Mouse (Mus musculus): Measurements from ENCODE around the gene Tmem266. TPM values are rescaled to one million over a fixed set of nuclear protein-coding genes. Genes with fewer than 3 reads are reported as not detected.

The Tmem266 gene
- polyA plus RNA-seq, 1 experiment from 2014 or later, result 0.29 TPM

GRCm38 (mm10) chr9:55438433-55438832, 111.7 kb downstream of the Tmem266 start:
- no peak overlapping the region for H3K27ac ChIP-seq
- H3K4me2 ChIP-seq, result no peak overlapping the region
- no peak for ATAC-seq (replicated peaks; ENCODE audit: low FRiP score)
- H3K27me3 ChIP-seq, result no peaks in the 10 kb centered on the region
- no peak overlapping the region for H3K9ac ChIP-seq
- no peak overlapping the region for H3K4me3 ChIP-seq (replicated peaks)
- H3K4me1 ChIP-seq, result no peaks in the 10 kb centered on the region
- no peaks in the 10 kb centered on the region for H3K36me3 ChIP-seq
- H3K9me3 ChIP-seq (replicated peaks), result no peaks in the 10 kb centered on the region
- WGBS, result 32% methylated on average over 3 of the region's 3 CpGs

GRCm38 (mm10) chr9:55439206-55439780, 112.6 kb downstream of the Tmem266 start:
- H3K27ac ChIP-seq, result no peak overlapping the region
- H3K4me1 ChIP-seq, result no peaks in the 10 kb centered on the region
- no peak for ATAC-seq (replicated peaks; ENCODE audit: low FRiP score)
- H3K4me3 ChIP-seq (replicated peaks), result no peak overlapping the region
- no peak overlapping the region for H3K4me2 ChIP-seq
- 75% methylated on average over 5 of the region's 5 CpGs for WGBS
- H3K27me3 ChIP-seq, result 0 out of 2 replicates have a peak, but pooled peaks cover 1% of the 10 kb centered on the region
- H3K9me3 ChIP-seq (replicated peaks), result no peaks in the 10 kb centered on the region
- no peak overlapping the region for H3K9ac ChIP-seq
- H3K36me3 ChIP-seq, result no peaks in the 10 kb centered on the region

GRCm38 (mm10) chr9:55447509-55447908, 120.8 kb downstream of the Tmem266 start:
- Histone ChIP-seq H3K4me2 (no peak overlapping the region), H3K9ac (no peak overlapping the region), H3K4me1 (no peaks in the 10 kb centered on the region), H3K27ac (no peak overlapping the region), H3K36me3 (no peaks in the 10 kb centered on the region), H3K27me3 (0 out of 2 replicates have a peak, but pooled peaks cover 3% of the 10 kb centered on the region), H3K4me3 (replicated peaks) (no peak overlapping the region), H3K9me3 (replicated peaks) (no peaks in the 10 kb centered on the region)
- WGBS, result 92% methylated on average over 4 of the region's 4 CpGs
- no peak for ATAC-seq (replicated peaks; ENCODE audit: low FRiP score)

- 63% methylated on average over 1 of the region's 1 CpGs for WGBS
- no peak overlapping the region for H3K27ac ChIP-seq
- no peaks in the 10 kb centered on the region for H3K4me1 ChIP-seq
- no peak overlapping the region for H3K4me3 ChIP-seq (replicated peaks)
- no peak overlapping the region for H3K4me2 ChIP-seq
- peaks cover 7% of the 10 kb centered on the region; the same call in 1 of the 2 replicates for H3K36me3 ChIP-seq
- no peaks in the 10 kb centered on the region for H3K9me3 ChIP-seq (replicated peaks)
- H3K27me3 ChIP-seq, result 0 out of 2 replicates have a peak, but pooled peaks cover 3% of the 10 kb centered on the region
- no peak overlapping the region for H3K9ac ChIP-seq
- ATAC-seq (replicated peaks; ENCODE audit: low FRiP score), result no peak
Observed at GRCm38 (mm10) chr9:55449108-55449507, 122.4 kb downstream of the Tmem266 start.

- H3K27me3 ChIP-seq, result no peaks in the 10 kb centered on the region
- no peak overlapping the region for H3K4me3 ChIP-seq (replicated peaks)
- no peak overlapping the region for H3K4me2 ChIP-seq
- no peaks in the 10 kb centered on the region for H3K9me3 ChIP-seq (replicated peaks)
- ATAC-seq (replicated peaks; ENCODE audit: low FRiP score), result no peak
- H3K9ac ChIP-seq, result no peak overlapping the region
- H3K27ac ChIP-seq, result no peak overlapping the region
- 70% methylated on average over 6 of the region's 6 CpGs for WGBS
- no peaks in the 10 kb centered on the region for H3K4me1 ChIP-seq
- H3K36me3 ChIP-seq, result peaks cover 9% of the 10 kb centered on the region; the same call in 1 of the 2 replicates
Observed at GRCm38 (mm10) chr9:55450035-55450434, 123.3 kb downstream of the Tmem266 start.

GRCm38 (mm10) chr9:55451426-55451825, 124.7 kb downstream of the Tmem266 start:
- Histone ChIP-seq H3K36me3 (peaks cover 17% of the 10 kb centered on the region; the same call in 1 of the 2 replicates), H3K9me3 (replicated peaks) (no peaks in the 10 kb centered on the region), H3K9ac (no peak overlapping the region), H3K27ac (no peak overlapping the region), H3K4me1 (no peaks in the 10 kb centered on the region), H3K4me2 (no peak overlapping the region), H3K27me3 (no peaks in the 10 kb centered on the region), H3K4me3 (replicated peaks) (no peak overlapping the region)
- WGBS, result 87% methylated on average over 3 of the region's 3 CpGs
- ATAC-seq (replicated peaks; ENCODE audit: low FRiP score), result no peak

GRCm38 (mm10) chr9:55452906-55453305, 126.2 kb downstream of the Tmem266 start:
- Histone ChIP-seq H3K27ac (no peak overlapping the region), H3K4me2 (no peak overlapping the region), H3K9ac (no peak overlapping the region), H3K4me3 (replicated peaks) (no peak overlapping the region), H3K4me1 (no peaks in the 10 kb centered on the region), H3K36me3 (peaks cover 17% of the 10 kb centered on the region; the same call in 1 of the 2 replicates), H3K9me3 (replicated peaks) (no peaks in the 10 kb centered on the region), H3K27me3 (no peaks in the 10 kb centered on the region)
- 97% methylated on average over 1 of the region's 1 CpGs for WGBS
- ATAC-seq (replicated peaks; ENCODE audit: low FRiP score), result no peak

GRCm38 (mm10) chr9:55453366-55453765, 126.7 kb downstream of the Tmem266 start:
- H3K4me1 ChIP-seq, result no peaks in the 10 kb centered on the region
- WGBS, result 92% methylated on average over 5 of the region's 5 CpGs
- no peak for ATAC-seq (replicated peaks; ENCODE audit: low FRiP score)

GRCm38 (mm10) chr9:55468397-55468796, 141.7 kb downstream of the Tmem266 start:
- Histone ChIP-seq H3K4me3 (replicated peaks) (no peak overlapping the region), H3K9me3 (replicated peaks) (no peaks in the 10 kb centered on the region), H3K4me2 (no peak overlapping the region), H3K36me3 (peaks cover 7% of the 10 kb centered on the region; the same call in 1 of the 2 replicates), H3K9ac (no peak overlapping the region), H3K4me1 (no peaks in the 10 kb centered on the region), H3K27ac (no peak overlapping the region), H3K27me3 (no peaks in the 10 kb centered on the region)
- WGBS, result 66% methylated on average over 1 of the region's 1 CpGs
- ATAC-seq (replicated peaks; ENCODE audit: low FRiP score), result no peak

More at GRCm38 (mm10) chr9:55453366-55453765, 126.7 kb downstream of the Tmem266 start:
- Histone ChIP-seq H3K4me3 (replicated peaks) (no peak overlapping the region), H3K27ac (no peak overlapping the region), H3K27me3 (no peaks in the 10 kb centered on the region), H3K36me3 (peaks cover 17% of the 10 kb centered on the region; the same call in 1 of the 2 replicates), H3K9ac (no peak overlapping the region), H3K9me3 (replicated peaks) (no peaks in the 10 kb centered on the region), H3K4me2 (no peak overlapping the region)

GRCm38 (mm10) chr9:55476084-55476483, 149.4 kb downstream of the Tmem266 start:
- Histone ChIP-seq H3K27me3 (no peaks in the 10 kb centered on the region), H3K9ac (no peak overlapping the region), H3K4me1 (no peaks in the 10 kb centered on the region), H3K27ac (no peak overlapping the region), H3K9me3 (replicated peaks) (no peaks in the 10 kb centered on the region), H3K36me3 (peaks cover 9% of the 10 kb centered on the region; the same call in 1 of the 2 replicates), H3K4me2 (no peak overlapping the region), H3K4me3 (replicated peaks) (no peak overlapping the region)
- WGBS, result 71% methylated on average over 1 of the region's 1 CpGs
- no peak for ATAC-seq (replicated peaks; ENCODE audit: low FRiP score)

GRCm38 (mm10) chr9:55478699-55479098, 152.0 kb downstream of the Tmem266 start:
- H3K4me2 ChIP-seq, result no peak overlapping the region
- no peaks in the 10 kb centered on the region for H3K4me1 ChIP-seq
- no peak overlapping the region for H3K9ac ChIP-seq
- H3K27me3 ChIP-seq, result no peaks in the 10 kb centered on the region
- no peak for ATAC-seq (replicated peaks; ENCODE audit: low FRiP score)
- H3K36me3 ChIP-seq, result peaks cover 9% of the 10 kb centered on the region
- no peak overlapping the region for H3K27ac ChIP-seq
- H3K4me3 ChIP-seq (replicated peaks), result no peak overlapping the region
- H3K9me3 ChIP-seq (replicated peaks), result no peaks in the 10 kb centered on the region

- H3K36me3 ChIP-seq, result peaks cover 30% of the 10 kb centered on the region
- 46% methylated on average over 2 of the region's 2 CpGs for WGBS
- H3K4me2 ChIP-seq, result no peak overlapping the region
- H3K9ac ChIP-seq, result no peak overlapping the region
- H3K27me3 ChIP-seq, result no peaks in the 10 kb centered on the region
- ATAC-seq (replicated peaks; ENCODE audit: low FRiP score), result no peak
- H3K9me3 ChIP-seq (replicated peaks), result no peaks in the 10 kb centered on the region
- H3K4me1 ChIP-seq, result no peaks in the 10 kb centered on the region
- no peak overlapping the region for H3K4me3 ChIP-seq (replicated peaks)
- H3K27ac ChIP-seq, result no peak overlapping the region
Observed at GRCm38 (mm10) chr9:55482116-55482515, 155.4 kb downstream of the Tmem266 start.
